Mouse (Mus musculus) olfactory bulb, adult 2 months (tissue): ENCODE data around the gene Olfr159. TPM values are rescaled to one million over a fixed set of nuclear protein-coding genes. Genes with fewer than 3 reads are reported as not detected.

ENCODE experiments used
- H3K27ac ChIP-seq: fragments of 200-500 bp; 2 replicates; pipeline ENCODE4 v1.5.1; 2012; ENCODE audit warnings: low read depth, low read length; ENCODE audit not compliant: insufficient read depth
- H3K4me1 ChIP-seq: fragments of 200-500 bp; 2 replicates; pipeline ENCODE4 v1.6.1; 2012; ENCODE audit warnings: low read length; ENCODE audit not compliant: control insufficient read depth, insufficient read depth
- H3K4me3 ChIP-seq: fragments of 200-500 bp; 2 replicates; pipeline ENCODE4 v1.5.1; 2012; ENCODE audit warnings: mild to moderate bottlenecking, low read depth, low read length, moderate library complexity; ENCODE audit not compliant: insufficient read depth
- CTCF ChIP-seq: fragments of 200-500 bp; IDR thresholded peaks from 2 replicates; pipeline ENCODE4 v1.5.1; 2012; ENCODE audit warnings: low read depth, mild to moderate bottlenecking, low read length, moderate library complexity; ENCODE audit not compliant: insufficient read depth
- POLR2A ChIP-seq: fragments of 200-500 bp; IDR thresholded peaks from 2 replicates; pipeline ENCODE4 v1.6.1; 2012; ENCODE audit warnings: mild to moderate bottlenecking, low read depth, low read length, moderate library complexity; ENCODE audit not compliant: insufficient read depth
- WGBS: fragments of 180-500 bp; shearing (Covaris S2); methylation state at CpG from one replicate; pipeline ENCODE4 v1.1.7; 2018; 5-methylcytosine and 5-hydroxymethylcytosine counted together
- polyA plus RNA-seq: library from polyadenylated mRNA; stranded (reverse); fragments of >200 nt; gene quantifications from 2 replicates; pipeline ENCODE4 v1.2.4, GENCODE M21; 2012; ENCODE audit warnings: low replicate concordance; ENCODE audit not compliant: missing spikeins, insufficient read depth, insufficient read length

The Olfr159 gene
- polyA plus RNA-seq, 1 experiment: not detected

DNA sequence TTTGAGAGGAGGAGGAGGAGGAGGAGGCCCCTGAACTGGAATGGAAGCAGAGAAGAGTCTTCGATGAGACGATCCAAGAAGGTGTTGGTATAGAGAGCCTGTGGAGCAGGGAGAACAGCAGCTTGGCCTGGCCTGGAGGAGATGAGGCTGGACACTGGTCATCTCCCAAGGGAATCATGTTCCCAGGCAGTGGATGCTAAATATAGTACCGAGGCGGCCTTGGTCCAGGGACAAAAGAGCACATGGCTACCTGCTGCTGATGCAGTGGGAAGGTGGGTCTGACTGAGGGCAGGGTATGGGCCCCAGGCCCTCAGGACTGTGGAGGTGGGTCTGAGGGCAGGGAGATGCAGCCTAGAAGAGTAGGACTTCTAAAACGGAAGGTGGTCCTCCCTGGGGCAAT, 37.6 kb downstream of the Olfr159 start:
- 81% methylated on average over 5 of the region's 5 CpGs for whole genome bisulfite sequencing
- peaks cover 10% of the 10 kb centered on the region for H3K4me1 ChIP-seq
- no peak overlapping the region for H3K27ac ChIP-seq
- TF ChIP-seq POLR2A: no peak
- TF ChIP-seq CTCF: no peak
- H3K4me3 ChIP-seq: no peak overlapping the region

DNA sequence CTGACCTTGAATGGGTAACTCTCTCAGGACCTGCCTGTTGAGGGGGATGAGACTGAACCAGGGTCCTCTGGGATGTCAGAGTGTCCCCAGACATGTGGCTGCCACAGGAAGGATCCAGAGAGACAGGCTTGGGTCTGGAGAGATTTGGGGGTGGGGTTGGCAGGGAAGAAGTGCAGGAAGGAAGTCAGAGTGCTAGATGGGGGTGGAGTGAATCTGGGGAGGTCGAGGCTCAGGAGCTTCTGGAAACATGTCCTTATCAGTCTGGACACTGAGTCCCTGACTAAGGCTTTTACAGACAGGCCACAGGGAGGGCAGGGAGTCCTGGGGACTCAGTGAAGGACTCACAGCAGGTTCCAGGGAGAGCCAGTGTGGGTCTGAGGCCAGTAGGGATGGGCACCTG, 38.6 kb downstream of the Olfr159 start:
- no peak overlapping the region for H3K27ac ChIP-seq
- 28% methylated on average over 1 of the region's 1 CpGs for WGBS
- peaks cover 19% of the 10 kb centered on the region for H3K4me1 ChIP-seq
- no peak overlapping the region for H3K4me3 ChIP-seq
- no peak for TF ChIP-seq CTCF
- no peak for TF ChIP-seq POLR2A

DNA sequence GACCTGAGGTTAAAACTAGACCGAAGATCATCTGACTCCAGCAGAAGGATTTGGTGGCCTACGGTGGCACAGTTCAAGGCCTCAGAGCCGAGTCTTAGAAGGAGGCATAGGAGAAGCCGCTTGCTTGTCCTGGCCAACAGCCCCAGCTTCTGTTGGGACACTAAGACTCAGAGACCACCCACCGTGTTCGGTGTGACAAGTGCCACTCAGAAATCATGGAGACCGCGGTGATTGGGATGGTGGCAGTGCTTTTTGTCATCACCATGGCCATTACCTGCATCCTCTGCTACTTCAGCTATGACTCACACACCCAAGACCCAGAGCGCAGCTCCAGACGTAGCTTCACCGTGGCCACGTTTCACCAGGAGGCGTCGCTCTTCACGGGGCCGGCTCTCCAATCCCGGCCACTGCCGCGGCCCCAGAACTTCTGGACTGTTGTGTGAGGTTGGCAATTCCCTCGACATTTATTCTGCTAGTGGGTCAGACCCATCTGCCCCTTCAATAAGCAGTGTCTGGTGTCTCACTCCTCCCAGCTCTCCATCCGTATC, 40.0 kb downstream of the Olfr159 start:
- 73% methylated on average over 21 of the region's 21 CpGs for WGBS
- Histone ChIP-seq H3K4me1 (peaks cover 21% of the 10 kb centered on the region), H3K27ac (no peak overlapping the region), H3K4me3 (no peak overlapping the region)
- no peak for TF ChIP-seq CTCF
- TF ChIP-seq POLR2A: no peak

DNA sequence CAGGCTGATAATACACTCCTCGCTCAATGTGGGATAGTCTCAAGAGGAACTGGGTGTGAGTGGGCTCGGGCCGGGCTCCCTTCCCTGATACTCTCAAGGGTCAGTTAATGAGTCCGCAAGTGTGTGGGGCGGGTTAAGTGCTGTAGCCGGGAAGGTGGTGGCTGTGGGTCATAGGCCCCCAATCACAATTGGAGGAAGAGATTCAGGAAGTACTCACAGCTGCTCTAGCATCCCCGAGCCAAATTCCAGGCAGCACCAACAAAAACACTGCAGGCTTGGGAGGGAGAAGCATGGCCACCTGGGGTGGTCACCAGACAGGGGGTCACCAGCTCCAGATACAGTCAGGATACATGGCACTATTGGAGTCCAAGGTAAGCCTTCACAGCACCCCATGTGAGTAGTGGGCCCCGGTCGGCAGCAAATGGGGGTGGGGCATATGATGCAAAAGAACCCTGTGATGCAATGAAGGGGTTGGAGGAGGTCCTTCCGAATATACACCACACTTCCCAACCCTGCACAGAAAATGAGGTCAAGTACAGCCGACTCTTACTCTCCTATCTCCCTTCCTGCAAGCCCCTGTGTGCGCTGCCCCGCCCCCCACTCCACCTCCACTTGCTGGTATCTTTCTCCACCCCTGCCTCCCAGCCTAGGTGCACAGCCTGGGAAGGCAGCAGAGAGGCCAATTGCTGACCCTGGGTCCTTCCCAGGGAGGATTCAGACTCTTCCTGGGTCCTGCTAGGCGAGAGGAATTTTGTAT, 40.8 kb downstream of the Olfr159 start, which contains the start of gene Spaar:
Gene Spaar, plus strand, starts transcription at position 241 of the 757 bp plus-strand sequence.
- Histone ChIP-seq H3K4me1 (peaks cover 21% of the 10 kb centered on the region), H3K27ac (no peak within 1 kb of the TSS), H3K4me3 (no peak within 1 kb of the TSS)
- 75% methylated on average over 14 of the region's 14 CpGs for WGBS
- no peak for TF ChIP-seq CTCF
- TF ChIP-seq POLR2A: no peak

DNA sequence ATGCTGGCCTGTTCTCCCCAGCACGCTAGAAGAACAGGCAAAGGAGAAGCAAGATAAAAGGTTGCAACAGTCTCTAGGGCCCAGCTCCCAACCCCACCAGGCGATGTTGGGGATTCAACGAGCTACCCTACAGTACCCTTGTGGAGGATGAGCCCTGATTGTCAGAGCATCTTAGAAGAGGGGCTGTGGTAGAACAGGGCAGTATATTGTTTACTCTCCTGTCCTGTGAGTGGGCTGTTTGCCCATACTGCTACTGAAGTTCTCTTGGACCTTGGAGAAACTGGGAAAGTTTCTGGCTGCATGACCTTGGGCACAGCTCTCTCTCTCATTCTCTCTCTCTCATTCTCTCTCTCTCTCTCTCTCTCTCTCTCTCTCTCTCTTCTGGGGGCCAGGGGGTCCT, 41.7 kb downstream of the Olfr159 start:
- TF ChIP-seq POLR2A: no peak
- TF ChIP-seq CTCF: no peak
- WGBS: 82% methylated on average over 3 of the region's 3 CpGs
- Histone ChIP-seq H3K27ac (no peak overlapping the region), H3K4me1 (peaks cover 21% of the 10 kb centered on the region), H3K4me3 (no peak overlapping the region)

- TF ChIP-seq POLR2A: no peak
- no peak for TF ChIP-seq CTCF
- Histone ChIP-seq H3K4me3 (no peak overlapping the region), H3K4me1 (peaks cover 21% of the 10 kb centered on the region), H3K27ac (no peak overlapping the region)
- 67% methylated on average over 5 of the region's 5 CpGs for WGBS
These were observed 42.2 kb downstream of the Olfr159 start for GRCm38 (mm10) chr4:43728576-43728954.

DNA sequence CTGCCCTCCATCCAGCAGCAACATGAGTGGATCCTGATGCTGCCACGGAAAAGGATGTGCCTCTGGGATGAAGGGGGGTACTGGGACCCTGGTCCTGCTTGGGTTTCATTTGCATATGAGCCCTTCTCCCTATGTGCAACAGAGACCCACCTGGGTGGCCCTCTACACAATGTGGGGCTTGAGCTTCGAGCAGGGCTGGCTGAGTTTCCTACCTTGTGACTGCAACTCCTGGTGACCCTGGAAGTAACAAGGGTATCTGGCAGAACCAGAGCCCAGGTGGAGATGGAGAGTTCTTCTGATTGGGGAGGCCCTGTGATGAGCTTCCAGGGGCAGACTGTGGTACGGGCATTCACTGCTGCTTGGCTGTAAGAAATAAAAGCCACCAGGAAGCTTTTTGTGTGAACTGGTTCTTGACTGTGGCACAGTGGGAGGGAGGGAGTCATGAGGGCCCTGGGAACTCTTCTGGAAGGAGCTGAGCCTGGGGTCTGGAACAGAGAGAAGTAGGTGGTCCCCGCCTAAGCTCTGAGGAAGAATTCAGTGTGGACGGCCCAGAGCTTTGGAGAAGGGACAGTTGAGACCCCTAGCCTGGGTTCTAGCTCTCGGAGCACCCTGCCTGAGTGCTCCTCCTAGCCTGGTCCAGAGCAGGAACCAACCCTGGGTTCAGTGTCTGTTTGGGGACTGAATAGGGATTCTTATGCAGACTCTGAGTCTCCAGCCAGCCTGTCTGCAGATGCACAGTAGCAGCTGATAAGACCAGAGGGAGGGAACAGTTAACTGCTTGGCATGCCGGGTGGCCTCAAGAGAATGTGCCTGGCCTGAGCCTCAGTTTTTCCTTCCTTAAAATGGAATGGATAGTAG, 42.9 kb downstream of the Olfr159 start:
- no peak for TF ChIP-seq CTCF
- TF ChIP-seq POLR2A: no peak
- no peak overlapping the region for H3K27ac ChIP-seq
- peaks cover 21% of the 10 kb centered on the region for H3K4me1 ChIP-seq
- H3K4me3 ChIP-seq: no peak overlapping the region
- WGBS: 76% methylated on average over 7 of the region's 7 CpGs

DNA sequence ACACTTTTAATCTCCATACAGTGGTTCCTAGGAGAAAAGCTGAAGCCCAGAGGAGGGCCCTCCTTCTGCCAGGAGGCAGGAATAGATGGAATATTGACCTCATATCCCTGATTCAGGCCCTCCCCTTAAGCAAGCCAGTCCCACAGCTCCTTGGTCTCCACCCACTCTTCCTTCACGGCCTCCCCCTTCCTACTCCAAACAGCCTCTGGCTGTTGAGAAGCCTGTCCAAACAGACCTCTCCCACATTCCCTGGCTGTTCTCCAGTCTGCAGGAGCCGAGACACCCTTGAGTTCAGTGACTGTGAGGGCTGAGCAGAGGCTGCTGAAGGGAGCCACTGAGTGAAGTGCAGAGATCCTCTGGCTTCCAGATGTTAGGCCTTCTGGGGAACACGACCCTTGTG, 43.8 kb downstream of the Olfr159 start, which contains the start of gene Hrct1:
Gene Hrct1, plus strand, starts transcription at position 194 of the 400 bp plus-strand sequence.
- WGBS: 41% methylated on average over 3 of the region's 3 CpGs
- TF ChIP-seq CTCF (no peak), POLR2A (no peak)
- no peak within 1 kb of the TSS for H3K27ac ChIP-seq

GRCm38 (mm10) chr4:43726228-43726993, 44.4 kb downstream of the Olfr159 start:
- WGBS: 79% methylated on average over 12 of the region's 12 CpGs
- TF ChIP-seq POLR2A (no peak), CTCF (no peak)
- H3K27ac ChIP-seq: no peak overlapping the region

More for the DNA sequence above, 43.8 kb downstream of the Olfr159 start, which contains the start of gene Hrct1:
- Histone ChIP-seq H3K4me3 (no peak within 1 kb of the TSS), H3K4me1 (peaks cover 21% of the 10 kb centered on the region)

More at GRCm38 (mm10) chr4:43726228-43726993, 44.4 kb downstream of the Olfr159 start:
- Histone ChIP-seq H3K4me3 (no peak overlapping the region), H3K4me1 (peaks cover 21% of the 10 kb centered on the region)
